Mouse (Mus musculus): ENCODE results near the gene Sfrp5.

The Sfrp5 gene

GRCm38 (mm10) chr19:42197066-42197465 lies 5.0 kb downstream of the Sfrp5 start:
- no peak for DNase-seq

GRCm38 (mm10) chr19:42196378-42196777 lies 5.7 kb downstream of the Sfrp5 start:
- DNase-seq: peak; percentile 36

GRCm38 (mm10) chr19:42193311-42193710 lies 8.7 kb downstream of the Sfrp5 start:
- no peak for DNase-seq

GRCm38 (mm10) chr19:42190494-42190893 lies 11.6 kb downstream of the Sfrp5 start:
- DNase-seq: peak; percentile 58

- DNase-seq: no peak
Measured at GRCm38 (mm10) chr19:42189735-42190134, 12.3 kb downstream of the Sfrp5 start.

- no peak for DNase-seq
Measured at GRCm38 (mm10) chr19:42182673-42183072, 19.4 kb downstream of the Sfrp5 start.

- DNase-seq: no peak
Measured at GRCm38 (mm10) chr19:42179356-42179755, 22.7 kb downstream of the Sfrp5 start.

- DNase-seq: no peak
Measured at GRCm38 (mm10) chr19:42177461-42177860, 24.6 kb downstream of the Sfrp5 start.

GRCm38 (mm10) chr19:42176841-42177240 lies 25.2 kb downstream of the Sfrp5 start:
- no peak for DNase-seq

- peak; percentile 97 for DNase-seq
Measured at GRCm38 (mm10) chr19:42170025-42170969, 31.8 kb downstream of the Sfrp5 start.

- DNase-seq: peak; percentile 40
Measured at GRCm38 (mm10) chr19:42169322-42169975, 32.6 kb downstream of the Sfrp5 start.

GRCm38 (mm10) chr19:42167489-42167888 lies 34.6 kb downstream of the Sfrp5 start:
- no peak for DNase-seq

GRCm38 (mm10) chr19:42166766-42167165 lies 35.3 kb downstream of the Sfrp5 start:
- no peak for DNase-seq

- peak; percentile 89 for DNase-seq
Measured at GRCm38 (mm10) chr19:42166130-42166529, 35.9 kb downstream of the Sfrp5 start.

GRCm38 (mm10) chr19:42164188-42164587 lies 37.9 kb downstream of the Sfrp5 start:
- no peak for DNase-seq

GRCm38 (mm10) chr19:42163764-42164163 lies 38.3 kb downstream of the Sfrp5 start, which contains the start of gene Zfyve27:
Gene Zfyve27, plus strand, starts transcription at chr19:42163951.
- DNase-seq: no peak

GRCm38 (mm10) chr19:42158246-42159017 lies 43.6 kb downstream of the Sfrp5 start:
- no peak for DNase-seq

- no peak for DNase-seq
Measured at GRCm38 (mm10) chr19:42157493-42158237, 44.4 kb downstream of the Sfrp5 start.

- peak; percentile 91 for DNase-seq
Measured at GRCm38 (mm10) chr19:42151990-42152389, 50.1 kb downstream of the Sfrp5 start.

- no peak for DNase-seq
Measured at GRCm38 (mm10) chr19:42148569-42148860, 53.5 kb downstream of the Sfrp5 start.
